Mouse (Mus musculus) layer of hippocampus, postnatal 36 days (tissue): ENCODE data around the gene Vmn2r99. TPM values are rescaled to one million over a fixed set of nuclear protein-coding genes. Genes with fewer than 3 reads are reported as not detected.

Experiments used
- DNase-seq, 2 experiments: peaks; one replicate each; pipeline ENCODE4 v3.0.0; 2022
- total RNA-seq, 2 experiments: library from RNA; stranded (reverse); gene quantifications; 2 replicates each; pipeline ENCODE4 v1.2.3; 2021

The Vmn2r99 gene
- not detected for total RNA-seq

- DNase-seq = no peak
These were observed at the start of gene Vmn2r99 for GRCm38 (mm10) chr17:19361649-19362048. Gene Vmn2r99 (plus strand): TSS chr17:19361949.

- no peak for DNase-seq
These were observed 75.9 kb downstream of the Vmn2r99 start for GRCm38 (mm10) chr17:19437623-19438022.

GRCm38 (mm10) chr17:19444932-19445331, 83.2 kb downstream of the Vmn2r99 start:
- DNase-seq = no peak

Other genes starting within 250 kb of the Vmn2r99 start
- gene Vmn2r100, start 142.8 kb downstream of the Vmn2r99 start, total RNA-seq = not detected
- gene Vmn2r101, start 215.3 kb downstream of the Vmn2r99 start, total RNA-seq = not detected